Mouse (Mus musculus) stomach, postnatal 0 days (tissue): ENCODE measurements around the gene Slpi.

Source experiments
- CTCF ChIP-seq: IDR thresholded peaks from 2 replicates; pipeline ENCODE4 v1.5.1; 2016; ENCODE audit warnings: antibody characterized with exemption, low read depth, mild to moderate bottlenecking, moderate library complexity
- EP300 ChIP-seq: optimal IDR thresholded peaks from 2 replicates; pipeline ENCODE3; 2016; ENCODE audit warnings: antibody characterized with exemption

DNA sequence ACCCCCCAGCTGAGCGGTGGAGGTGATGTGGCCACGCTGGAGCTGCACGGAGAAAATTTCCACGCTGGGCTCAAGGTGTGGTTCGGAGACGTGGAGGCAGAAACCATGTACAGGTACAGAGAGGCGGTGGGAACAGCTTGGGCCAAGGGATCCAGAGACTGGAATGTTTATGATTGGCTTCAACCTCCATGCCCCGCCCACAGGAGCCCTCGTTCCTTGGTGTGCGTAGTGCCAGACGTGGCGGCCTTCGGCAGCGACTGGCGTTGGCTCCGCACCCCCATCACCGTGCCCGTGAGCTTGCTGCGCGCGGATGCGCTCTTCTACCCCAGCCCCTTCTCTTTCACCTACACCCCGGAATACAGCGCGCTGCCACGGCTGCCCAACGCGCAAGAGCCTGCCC is 25.3 kb upstream of the Slpi start:
- TF ChIP-seq CTCF (no peak), EP300 (no peak)
